Mouse (Mus musculus) liver, embryonic 14.5 days (tissue): Measurements from ENCODE around the gene Evc.

Experiments used
- CTCF ChIP-seq: IDR thresholded peaks from 2 replicates; pipeline ENCODE4 v1.5.1; 2016; ENCODE audit warnings: antibody characterized with exemption, low read depth, control low read depth
- EP300 ChIP-seq: IDR thresholded peaks from 2 replicates; pipeline ENCODE4 v1.6.1; 2016; ENCODE audit warnings: antibody characterized with exemption, low read depth

- TF ChIP-seq CTCF, result no peak
- TF ChIP-seq EP300, result no peak
Measured at GRCm38 (mm10) chr5:37380641-37381040, 43.9 kb upstream of the Evc start.
